Mouse (Mus musculus): ENCODE results near the gene Hes1. TPM values are rescaled to one million over a fixed set of nuclear protein-coding genes. Genes with fewer than 3 reads are reported as not detected.
A peak's percentile ranks its signal among the peaks of the same experiment; 100 is the strongest.

Hes1 gene
- polyA plus RNA-seq, 1 experiment from 2014 or later: 14.5 TPM

GRCm38 (mm10) chr16:30065537-30066183, 1.5 kb downstream of the Hes1 start:
- Histone ChIP-seq H3K9me3 (no peaks in the 10 kb centered on the region), H3K27ac (replicated peaks) (peak overlapping the region; percentile 63), H3K4me2 (peak overlapping the region; percentile 94), H3K9ac (peak overlapping the region; percentile 51), H3K4me1 (replicated peaks) (peaks cover 62% of the 10 kb centered on the region), H3K4me3 (peak overlapping the region; percentile 68), H3K27me3 (peaks cover 31% of the 10 kb centered on the region), H3K36me3 (no peaks in the 10 kb centered on the region)
- no peak for ATAC-seq (ENCODE audit: low FRiP score, low read depth)
- WGBS: under 1% methylated on average over 21 of the region's 21 CpGs

DNA sequence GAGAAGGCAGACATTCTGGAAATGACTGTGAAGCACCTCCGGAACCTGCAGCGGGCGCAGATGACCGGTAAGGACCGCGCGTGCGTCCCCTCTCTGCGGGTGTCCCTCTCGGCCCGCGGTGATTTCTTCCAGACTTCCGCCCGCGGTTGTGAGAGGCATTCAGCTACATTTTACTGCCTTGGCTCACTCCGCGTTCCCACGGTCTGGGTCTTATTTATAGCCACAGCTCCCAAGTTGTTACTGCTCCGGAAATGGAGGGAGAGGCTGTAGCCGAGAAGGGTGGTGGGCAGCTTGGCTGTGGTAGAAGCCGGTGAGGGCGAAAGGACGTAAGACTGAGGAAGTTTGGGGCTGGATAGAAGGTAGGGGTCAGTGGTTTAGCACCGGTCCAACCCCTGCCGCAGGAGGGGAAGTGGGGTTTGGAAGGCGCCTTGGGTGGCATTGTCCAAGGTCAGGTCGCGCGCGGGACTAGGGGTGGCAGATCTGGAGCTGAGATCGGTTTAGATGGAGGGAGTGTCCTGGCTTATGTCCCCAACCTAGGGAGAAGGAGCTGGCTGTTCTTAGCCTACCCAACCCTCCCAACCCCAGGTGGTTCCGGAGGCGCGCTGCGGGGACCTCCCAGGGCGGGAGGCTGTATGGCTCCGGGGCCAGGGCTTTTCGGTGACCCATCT, 2.1 kb downstream of the Hes1 start:
- Histone ChIP-seq H3K27ac (replicated peaks) (peak overlapping the region; percentile 63), H3K27me3 (peaks cover 25% of the 10 kb centered on the region), H3K9ac (peak overlapping the region; percentile 51), H3K4me1 (replicated peaks) (peaks cover 62% of the 10 kb centered on the region), H3K36me3 (no peaks in the 10 kb centered on the region), H3K9me3 (no peaks in the 10 kb centered on the region), H3K4me2 (peak overlapping the region; percentile 94), H3K4me3 (peak overlapping the region; percentile 68)
- WGBS: under 1% methylated on average over 38 of the region's 38 CpGs
- ATAC-seq (ENCODE audit: low FRiP score, low read depth): no peak

DNA sequence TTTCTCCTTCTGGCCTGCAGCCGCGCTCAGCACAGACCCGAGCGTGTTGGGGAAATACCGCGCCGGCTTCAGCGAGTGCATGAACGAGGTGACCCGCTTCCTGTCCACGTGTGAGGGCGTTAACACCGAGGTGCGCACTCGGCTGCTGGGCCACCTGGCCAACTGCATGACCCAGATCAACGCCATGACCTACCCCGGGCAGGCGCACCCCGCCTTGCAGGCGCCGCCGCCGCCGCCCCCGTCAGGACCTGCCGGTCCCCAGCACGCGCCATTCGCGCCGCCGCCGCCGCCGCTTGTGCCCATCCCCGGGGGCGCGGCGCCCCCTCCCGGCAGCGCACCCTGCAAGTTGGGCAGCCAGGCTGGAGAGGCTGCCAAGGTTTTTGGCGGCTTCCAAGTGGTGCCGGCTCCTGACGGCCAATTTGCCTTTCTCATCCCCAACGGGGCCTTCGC, 2.7 kb downstream of the Hes1 start:
- Histone ChIP-seq H3K4me3 (peak overlapping the region; percentile 68), H3K36me3 (no peaks in the 10 kb centered on the region), H3K4me2 (peak overlapping the region; percentile 94), H3K27me3 (peaks cover 23% of the 10 kb centered on the region), H3K9me3 (no peaks in the 10 kb centered on the region), H3K27ac (replicated peaks) (peak overlapping the region; percentile 63), H3K4me1 (replicated peaks) (peaks cover 62% of the 10 kb centered on the region), H3K9ac (peak overlapping the region; percentile 51)
- no peak; the same call in 1 of the 2 replicates for ATAC-seq (ENCODE audit: low FRiP score, low read depth)
- WGBS: 3% methylated on average over 42 of the region's 46 CpGs

- Histone ChIP-seq H3K27ac (replicated peaks) (no peak overlapping the region), H3K9ac (0 out of 2 replicates have a peak overlapping the region, but pooled peaks have one; percentile 16), H3K4me3 (peak overlapping the region; percentile 26), H3K36me3 (no peaks in the 10 kb centered on the region), H3K27me3 (peaks cover 29% of the 10 kb centered on the region), H3K9me3 (no peaks in the 10 kb centered on the region), H3K4me2 (peak overlapping the region; percentile 51), H3K4me1 (replicated peaks) (peaks cover 54% of the 10 kb centered on the region)
- 2% methylated on average over 36 of the region's 36 CpGs for WGBS
- no peak for ATAC-seq (ENCODE audit: low FRiP score, low read depth)
Measured at GRCm38 (mm10) chr16:30068041-30069020, 4.1 kb downstream of the Hes1 start.

DNA sequence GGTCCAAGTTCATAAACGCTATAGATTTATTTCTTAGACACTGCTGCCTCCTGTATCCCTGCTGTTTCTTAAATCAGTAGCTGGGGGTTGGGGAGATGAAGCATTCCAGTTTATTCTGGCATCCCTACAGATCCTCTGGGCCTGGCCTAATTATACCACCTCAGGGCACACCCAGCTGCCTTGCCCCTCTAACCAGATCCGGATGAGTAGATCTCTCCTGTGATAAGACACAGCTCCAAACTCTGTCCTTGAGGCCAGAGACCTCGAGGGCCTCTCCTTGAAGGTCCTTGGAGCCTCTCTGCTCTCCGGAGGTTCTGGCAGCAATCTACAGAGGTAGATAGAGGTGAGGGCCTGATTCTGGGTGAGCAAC, 5.4 kb downstream of the Hes1 start:
- no peak for ATAC-seq (ENCODE audit: low FRiP score, low read depth)
- peaks cover 49% of the 10 kb centered on the region for H3K4me1 ChIP-seq (replicated peaks)

DNA sequence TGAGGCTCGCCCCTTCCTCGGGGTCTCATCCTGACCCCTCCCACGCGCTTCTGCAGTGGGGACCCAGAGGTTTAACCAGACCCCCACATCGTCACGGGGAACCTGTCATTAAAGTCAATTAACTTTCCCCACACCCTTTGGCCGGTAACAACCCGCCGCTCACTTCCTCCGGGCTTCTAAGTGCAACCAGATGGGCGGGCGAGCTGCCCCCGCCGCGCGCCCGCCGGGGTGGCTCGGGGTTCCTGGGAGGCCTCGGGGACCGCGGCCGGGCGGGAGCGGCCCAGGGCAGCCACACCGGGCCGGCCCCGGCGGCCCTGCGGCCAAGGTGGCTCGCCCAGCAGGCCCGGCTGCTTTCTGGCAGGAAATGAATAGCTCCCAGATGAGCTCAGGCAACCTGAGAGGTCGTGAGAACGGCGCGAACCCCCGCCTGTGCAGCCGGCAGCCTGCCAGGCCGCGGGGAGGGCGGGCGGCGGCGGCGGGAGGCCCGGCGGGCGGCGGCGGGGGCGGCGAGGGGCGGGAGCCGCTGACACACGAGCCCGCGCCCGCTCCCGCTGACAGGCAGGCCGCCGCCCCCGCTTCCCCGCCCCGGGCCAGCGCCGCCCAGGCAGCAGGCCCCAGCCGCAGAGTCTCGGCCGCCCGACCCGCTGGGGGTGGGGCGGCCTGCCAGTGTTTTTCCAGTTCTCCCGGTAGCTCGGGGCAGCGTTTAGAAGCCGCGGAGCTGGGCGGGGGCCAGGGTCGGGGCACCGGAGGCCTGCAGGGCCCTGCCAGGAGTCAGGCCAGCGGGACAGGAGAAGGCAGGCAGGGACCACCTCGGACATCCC, 6.0 kb downstream of the Hes1 start:
- under 1% methylated on average over 41 of the region's 82 CpGs for WGBS
- H3K27me3 ChIP-seq: peaks cover 33% of the 10 kb centered on the region
- peak overlapping the region; percentile 92 for H3K4me2 ChIP-seq
- H3K9ac ChIP-seq: peak overlapping the region; percentile 57
- no peaks in the 10 kb centered on the region for H3K9me3 ChIP-seq
- H3K4me1 ChIP-seq (replicated peaks): peaks cover 44% of the 10 kb centered on the region
- ATAC-seq (ENCODE audit: low FRiP score, low read depth): peak; percentile 71
- peak overlapping the region; percentile 41 for H3K4me3 ChIP-seq
- no peaks in the 10 kb centered on the region for H3K36me3 ChIP-seq
- H3K27ac ChIP-seq (replicated peaks): peak overlapping the region; percentile 75

More for the DNA sequence above, 5.4 kb downstream of the Hes1 start:
- Histone ChIP-seq H3K27ac (replicated peaks) (peak overlapping the region; percentile 75), H3K4me2 (peak overlapping the region; percentile 92), H3K36me3 (no peaks in the 10 kb centered on the region), H3K4me3 (peak overlapping the region; percentile 41), H3K27me3 (peaks cover 36% of the 10 kb centered on the region), H3K9ac (peak overlapping the region; percentile 57), H3K9me3 (no peaks in the 10 kb centered on the region)
- 2% methylated on average over 4 of the region's 4 CpGs for WGBS

DNA sequence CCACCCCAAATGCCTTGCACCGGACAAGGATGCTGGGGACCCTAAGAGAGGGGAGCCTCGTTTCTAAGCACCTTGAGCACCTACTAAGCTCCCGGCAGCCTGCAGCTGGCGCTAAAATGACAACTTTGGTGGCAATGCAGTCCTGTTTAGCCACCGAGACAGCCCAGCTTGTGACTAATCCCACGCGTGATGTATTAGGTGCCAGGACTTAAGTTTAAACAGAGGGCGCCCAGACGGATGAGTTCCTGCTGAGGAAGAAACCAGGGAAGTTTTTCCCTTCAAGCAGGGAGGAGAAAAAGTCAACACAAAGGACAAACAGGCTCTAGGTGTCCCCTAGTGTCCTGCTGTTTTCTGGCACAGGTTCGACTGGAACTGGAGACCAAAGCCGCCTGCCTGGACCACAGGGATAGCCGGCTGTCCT, 6.6 kb downstream of the Hes1 start:
- Histone ChIP-seq H3K4me3 (peak overlapping the region; percentile 41), H3K4me2 (peak overlapping the region; percentile 92), H3K9ac (peak overlapping the region; percentile 57), H3K27ac (replicated peaks) (peak overlapping the region; percentile 75), H3K9me3 (no peaks in the 10 kb centered on the region), H3K27me3 (peaks cover 32% of the 10 kb centered on the region), H3K4me1 (replicated peaks) (peaks cover 41% of the 10 kb centered on the region), H3K36me3 (no peaks in the 10 kb centered on the region)
- ATAC-seq (ENCODE audit: low FRiP score, low read depth): peak; percentile 12; the same call in 1 of the 2 replicates
- WGBS: 3% methylated on average over 12 of the region's 12 CpGs

DNA sequence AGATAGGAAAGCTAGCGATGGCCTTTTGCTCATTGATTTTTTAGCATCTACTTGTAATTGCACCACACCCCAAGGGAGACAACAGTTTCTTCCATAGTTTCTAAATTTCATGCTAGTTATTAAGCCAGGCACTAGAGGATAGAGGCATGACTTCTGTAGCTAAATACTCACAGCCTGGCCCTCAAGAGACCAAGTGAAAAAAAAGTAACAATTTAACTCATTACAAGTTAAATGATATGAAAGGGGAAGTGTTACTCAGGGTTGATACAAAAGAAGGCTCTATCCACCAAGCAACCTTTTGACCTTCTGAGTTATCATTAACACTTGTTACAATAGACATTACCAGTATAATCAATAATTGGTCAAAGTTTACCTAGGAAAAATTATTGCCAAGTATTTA, 9.1 kb downstream of the Hes1 start:
- Histone ChIP-seq H3K36me3 (no peaks in the 10 kb centered on the region), H3K27ac (replicated peaks) (no peak overlapping the region), H3K4me2 (no peak overlapping the region), H3K4me3 (no peak overlapping the region), H3K9me3 (no peaks in the 10 kb centered on the region), H3K4me1 (replicated peaks) (peaks cover 20% of the 10 kb centered on the region), H3K9ac (no peak overlapping the region), H3K27me3 (peaks cover 34% of the 10 kb centered on the region)
- ATAC-seq (ENCODE audit: low FRiP score, low read depth): no peak
- WGBS: 85% methylated on average over 1 of the region's 1 CpGs

DNA sequence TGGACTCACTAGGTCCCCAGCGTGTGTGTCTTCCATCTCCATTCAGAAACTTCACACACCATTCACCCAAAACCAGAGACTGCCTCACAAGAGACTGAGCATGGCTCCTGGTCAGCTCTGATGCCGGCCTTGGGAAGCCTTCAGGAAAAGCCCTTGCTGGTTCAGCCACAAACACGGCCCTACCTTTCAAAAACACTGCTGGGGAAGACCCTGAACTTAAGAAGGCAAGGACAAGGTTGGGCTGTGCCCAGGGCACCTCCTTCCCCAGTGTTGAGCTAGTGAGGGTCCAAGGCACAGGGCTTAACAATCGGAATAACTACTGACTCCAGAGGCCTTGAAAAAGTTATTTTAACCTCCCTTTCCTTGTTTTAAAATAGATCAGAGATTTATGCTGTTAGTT, 17.3 kb downstream of the Hes1 start:
- no peak overlapping the region for H3K9ac ChIP-seq
- no peak overlapping the region for H3K4me2 ChIP-seq
- H3K36me3 ChIP-seq: no peaks in the 10 kb centered on the region
- no peaks in the 10 kb centered on the region for H3K9me3 ChIP-seq
- 77% methylated on average over 4 of the region's 4 CpGs for WGBS
- H3K27me3 ChIP-seq: peaks cover 30% of the 10 kb centered on the region
- H3K4me1 ChIP-seq (replicated peaks): no peaks in the 10 kb centered on the region
- no peak overlapping the region for H3K4me3 ChIP-seq
- no peak for ATAC-seq (ENCODE audit: low FRiP score, low read depth)
- H3K27ac ChIP-seq (replicated peaks): no peak overlapping the region

GRCm38 (mm10) chr16:30081980-30082379, 17.8 kb downstream of the Hes1 start:
- H3K36me3 ChIP-seq: no peaks in the 10 kb centered on the region
- WGBS: 86% methylated on average over 4 of the region's 4 CpGs
- H3K9me3 ChIP-seq: no peaks in the 10 kb centered on the region
- H3K4me1 ChIP-seq (replicated peaks): no peaks in the 10 kb centered on the region
- peaks cover 30% of the 10 kb centered on the region for H3K27me3 ChIP-seq
- H3K27ac ChIP-seq (replicated peaks): no peak overlapping the region
- H3K9ac ChIP-seq: no peak overlapping the region
- no peak overlapping the region for H3K4me2 ChIP-seq
- H3K4me3 ChIP-seq: no peak overlapping the region
- ATAC-seq (ENCODE audit: low FRiP score, low read depth): no peak

GRCm38 (mm10) chr16:30082965-30083364, 18.8 kb downstream of the Hes1 start:
- Histone ChIP-seq H3K9me3 (no peaks in the 10 kb centered on the region), H3K9ac (no peak overlapping the region), H3K27ac (replicated peaks) (no peak overlapping the region), H3K27me3 (peaks cover 30% of the 10 kb centered on the region), H3K4me2 (no peak overlapping the region), H3K4me1 (replicated peaks) (no peaks in the 10 kb centered on the region), H3K4me3 (no peak overlapping the region), H3K36me3 (no peaks in the 10 kb centered on the region)
- WGBS: 97% methylated on average over 8 of the region's 8 CpGs
- no peak for ATAC-seq (ENCODE audit: low FRiP score, low read depth)
